Mouse (Mus musculus) natural killer cell, adult 2 months (primary cell): Measurements from ENCODE around the gene Sin3a.

Source experiments
- DNase-seq, 2 experiments: peaks; one replicate each; pipeline ENCODE4 v3.0.0; 2022; ENCODE audit warnings: low spot score in 2 of 2

Sin3a gene

DNA sequence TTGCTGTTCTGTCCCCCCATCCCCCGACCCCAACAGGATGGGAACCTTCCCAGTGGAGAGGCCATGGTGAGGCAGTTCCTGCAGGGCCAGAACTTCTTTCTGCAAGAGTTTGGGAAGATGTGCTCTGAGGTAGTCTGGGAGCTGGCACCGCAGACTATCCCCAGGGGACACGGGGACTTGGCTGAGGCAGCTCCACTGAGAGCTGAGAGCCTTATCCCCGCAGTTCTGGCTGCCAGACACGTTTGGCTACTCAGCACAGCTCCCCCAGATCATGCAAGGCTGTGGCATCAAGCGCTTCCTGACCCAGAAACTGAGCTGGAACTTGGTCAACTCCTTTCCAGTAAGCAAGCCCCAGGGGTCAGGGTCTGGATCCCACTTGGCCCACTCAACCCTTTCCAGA, 65.4 kb downstream of the Sin3a start:
- no peak for DNase-seq

DNA sequence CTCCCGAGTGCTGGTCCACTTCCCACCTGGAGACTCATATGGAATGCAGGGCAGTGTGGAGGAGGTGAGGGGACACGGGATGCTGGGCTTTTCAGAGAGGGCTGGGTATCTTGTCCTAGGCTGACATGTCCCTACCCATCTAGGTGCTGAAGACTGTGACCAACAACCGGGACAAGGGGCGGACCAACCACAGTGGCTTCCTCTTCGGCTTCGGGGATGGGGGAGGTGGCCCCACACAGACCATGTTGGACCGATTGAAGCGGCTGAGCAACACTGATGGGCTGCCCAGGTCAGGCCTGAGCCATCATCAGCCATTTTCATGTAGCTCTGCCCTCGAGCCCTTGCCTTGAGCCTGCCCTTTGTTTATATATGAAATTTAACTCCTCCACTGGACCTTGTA, 65.9 kb downstream of the Sin3a start:
- no peak for DNase-seq

DNA sequence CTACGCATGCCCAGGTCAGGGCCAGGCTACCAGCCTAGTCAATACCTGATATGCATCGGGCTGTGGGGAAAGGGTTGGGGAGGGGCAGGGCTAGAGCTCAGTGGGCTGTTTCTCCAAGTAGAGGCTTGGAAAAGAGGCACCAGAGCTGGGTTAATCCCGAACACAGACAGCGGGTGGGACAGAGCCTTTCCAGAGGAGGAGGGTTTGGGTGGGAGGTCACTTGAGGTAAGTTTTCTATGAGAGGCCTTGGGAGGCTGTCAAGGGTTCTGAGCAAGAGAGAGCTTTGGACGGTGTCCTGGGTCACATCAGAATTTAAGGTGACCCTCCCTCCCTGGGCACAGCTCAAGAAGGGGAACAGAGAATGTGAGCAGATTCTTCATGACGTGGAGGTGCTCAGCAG, 66.7 kb downstream of the Sin3a start:
- DNase-seq = no peak

DNA sequence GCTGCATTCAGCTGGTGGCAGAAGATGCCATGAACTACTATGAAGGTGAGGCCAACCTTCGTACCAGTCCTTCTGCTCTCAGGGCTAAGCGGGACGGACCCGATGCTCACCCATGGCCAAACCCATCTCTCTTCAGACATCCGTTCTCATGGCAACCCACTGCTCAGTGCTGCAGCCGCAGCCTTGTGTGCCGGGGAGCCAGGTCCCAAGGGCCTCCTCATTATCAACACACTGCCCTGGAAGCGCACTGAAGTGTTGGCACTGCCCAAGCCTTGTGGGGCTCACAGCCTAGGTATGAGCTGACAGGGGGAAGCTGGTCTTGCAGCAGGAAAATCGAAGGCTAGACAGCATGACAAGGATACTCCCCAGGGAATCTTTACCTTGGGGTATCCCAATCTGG, 67.3 kb downstream of the Sin3a start:
- no peak for DNase-seq

DNA sequence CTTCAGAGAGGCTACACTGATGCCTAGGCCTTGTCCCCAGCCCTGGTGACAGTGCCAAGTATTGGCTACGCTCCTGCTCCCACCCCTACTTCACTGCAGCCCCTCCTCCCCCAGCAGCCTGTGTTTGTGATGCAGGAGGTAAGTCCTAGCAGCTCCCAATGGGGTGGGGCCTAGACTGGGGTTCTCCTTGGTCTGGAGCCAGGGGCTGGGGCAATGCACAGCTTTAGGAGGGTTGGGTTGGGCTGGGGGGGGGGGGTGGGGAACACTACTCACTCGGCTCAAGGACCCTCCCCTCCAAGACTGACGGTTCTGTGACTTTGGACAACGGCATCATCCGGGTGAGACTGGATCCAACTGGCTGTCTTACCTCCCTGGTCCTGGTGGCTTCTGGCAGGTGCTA, 67.7 kb downstream of the Sin3a start:
- no peak for DNase-seq

DNA sequence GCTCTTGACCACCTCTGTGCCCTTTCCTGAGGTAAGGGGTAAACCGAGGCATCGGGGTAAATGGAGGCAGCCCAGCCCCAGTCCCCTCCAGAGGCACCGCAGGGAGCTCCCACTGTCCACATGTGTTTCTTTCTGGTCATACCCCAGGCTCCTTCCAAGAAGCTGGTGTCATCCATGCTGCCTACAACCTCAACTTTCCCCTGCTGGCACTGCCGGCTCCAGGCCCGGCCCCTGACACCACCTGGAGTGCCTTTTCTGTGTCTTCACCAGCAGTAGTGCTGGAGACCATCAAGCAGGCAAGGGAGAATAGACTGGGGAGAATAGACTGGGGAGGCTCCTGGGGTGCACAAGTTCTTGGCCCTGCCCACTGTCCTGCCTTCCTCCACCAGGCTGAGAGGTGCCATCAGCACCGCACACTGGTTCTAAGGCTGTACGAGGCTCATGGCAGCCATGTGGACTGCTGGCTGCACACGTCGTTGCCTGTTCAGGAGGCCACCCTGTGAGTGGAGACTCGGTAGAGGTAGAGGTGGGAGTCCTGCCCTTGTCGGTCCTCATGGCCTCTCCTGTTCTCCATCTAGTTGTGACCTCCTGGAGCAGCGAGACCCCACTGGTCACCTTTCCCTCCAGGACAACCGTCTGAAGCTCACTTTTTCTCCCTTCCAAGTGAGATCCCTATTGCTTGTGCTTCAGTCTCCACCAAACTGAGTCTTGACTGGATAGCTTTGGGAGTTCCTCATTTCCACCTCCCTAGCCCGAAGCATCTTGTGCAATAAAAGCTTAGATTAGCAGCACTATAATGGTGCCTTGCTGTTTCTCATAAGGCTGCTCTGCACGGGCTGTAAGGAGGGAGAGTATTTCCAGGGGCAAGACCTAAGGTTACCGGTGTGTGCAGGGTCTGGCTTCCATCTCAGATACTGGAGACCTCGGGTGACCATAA, 69.8 kb downstream of the Sin3a start:
- no peak for DNase-seq

DNA sequence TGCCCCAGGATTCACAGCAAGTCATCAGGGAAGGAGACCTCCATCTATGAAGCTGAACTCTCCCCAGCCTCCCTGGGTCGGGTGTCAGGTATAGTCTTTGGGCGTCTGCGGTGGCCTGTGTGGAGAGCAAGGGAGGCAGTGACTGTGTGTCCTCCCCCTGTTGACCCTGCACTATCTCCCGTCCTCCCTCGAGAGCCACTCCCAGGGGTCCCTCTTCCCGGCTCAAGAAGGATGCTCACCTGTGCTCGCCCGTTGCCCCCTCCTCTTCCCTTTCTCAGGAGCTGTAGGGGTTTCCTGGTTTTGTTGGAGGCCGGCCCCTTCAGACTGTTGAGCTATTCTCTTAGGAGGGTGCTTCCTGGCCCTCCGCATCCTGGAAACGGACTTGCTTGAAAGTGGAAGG, 71.4 kb downstream of the Sin3a start:
- DNase-seq = no peak

DNA sequence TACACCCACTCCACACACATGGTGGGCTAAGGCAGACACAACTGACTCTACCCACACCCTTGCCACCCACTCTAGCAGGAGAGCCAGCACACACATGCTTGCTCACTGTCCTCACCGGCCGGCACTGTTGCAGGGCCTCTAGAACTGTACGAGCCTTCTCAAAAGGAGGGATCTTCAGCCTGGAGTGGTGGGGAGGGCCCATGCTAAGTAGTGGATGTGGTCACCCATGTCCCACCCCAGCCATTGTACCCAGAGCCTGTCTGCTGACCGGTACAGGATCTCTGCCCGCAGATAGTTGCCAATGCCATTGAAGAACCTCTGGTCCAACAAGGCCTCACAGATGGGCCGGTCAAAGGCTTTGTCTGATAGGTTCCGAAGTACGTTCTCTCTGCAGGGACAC, 73.0 kb downstream of the Sin3a start:
- no peak for DNase-seq

DNA sequence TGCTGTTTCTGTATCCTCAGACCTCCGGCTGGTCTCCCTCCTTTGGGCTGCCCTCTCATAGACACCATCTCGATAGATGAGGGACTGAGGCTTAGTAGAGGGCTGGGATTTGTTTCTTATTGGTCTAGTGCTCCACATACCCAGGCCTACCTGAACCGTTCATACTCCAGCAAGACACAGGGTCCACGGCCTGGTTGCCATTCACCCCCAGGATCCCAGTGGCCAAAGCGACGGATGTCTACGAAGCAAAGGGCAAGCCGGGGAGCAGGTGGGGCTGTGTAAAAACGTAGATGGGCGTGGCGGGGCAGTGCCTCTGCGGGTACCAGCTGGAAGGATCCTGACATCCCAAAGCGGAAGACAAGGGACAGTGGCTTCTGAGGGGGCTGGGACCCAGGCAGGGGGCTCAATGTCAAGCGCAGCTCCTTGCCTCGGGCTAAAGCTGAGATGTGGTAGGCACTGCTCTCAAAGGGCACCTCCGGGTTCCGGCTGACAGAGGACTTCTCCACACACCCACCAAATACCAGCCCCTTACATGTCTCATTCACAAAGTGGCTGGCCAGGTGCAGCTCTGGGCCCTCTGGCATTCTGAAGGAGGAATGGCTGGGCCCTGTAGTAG, 74.7 kb downstream of the Sin3a start:
- DNase-seq = no peak

DNA sequence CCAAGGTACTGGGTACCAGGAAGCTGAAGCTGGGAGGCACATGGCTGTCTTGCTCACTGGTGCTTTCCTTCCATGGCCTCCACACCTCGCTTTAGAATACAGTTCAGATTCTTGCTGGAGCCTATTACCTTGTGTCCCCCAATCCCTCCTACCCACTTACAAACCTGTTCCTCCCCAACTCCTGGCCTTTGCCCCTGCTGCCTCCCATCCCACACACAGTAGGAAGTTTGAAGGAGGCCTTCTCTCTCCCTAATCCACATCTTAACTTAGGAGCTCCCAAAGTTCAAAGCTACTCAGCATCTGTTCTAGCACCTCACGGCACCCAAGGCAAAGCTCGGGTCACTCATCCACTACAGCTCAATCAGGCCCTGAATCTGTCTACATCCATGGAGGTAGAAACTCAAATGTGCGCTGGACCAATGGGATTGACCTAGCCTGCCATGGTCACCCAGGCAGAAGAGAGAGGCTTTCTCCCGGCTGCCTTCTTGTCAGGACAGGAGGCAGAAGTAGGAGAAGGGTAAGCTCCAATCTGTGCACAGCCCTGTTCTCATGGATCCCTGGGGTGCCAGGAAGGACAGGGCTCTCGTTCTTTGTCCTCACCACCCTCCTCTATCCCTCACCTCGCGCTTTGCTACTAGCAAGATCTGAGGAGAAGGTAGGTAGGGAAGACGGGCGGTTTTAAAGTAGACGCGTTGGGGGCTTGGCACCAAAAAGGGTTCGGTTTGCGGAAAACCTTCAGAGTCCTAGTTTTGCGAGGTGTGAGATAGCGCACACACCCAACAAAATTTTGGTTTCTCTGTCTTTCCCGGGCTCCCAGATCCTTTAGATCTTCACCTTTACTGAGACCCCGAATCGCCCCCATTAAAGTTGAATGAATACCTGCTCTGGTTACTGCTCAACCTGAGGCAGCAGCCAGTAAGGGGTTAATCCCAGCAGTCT, 75.6 kb downstream of the Sin3a start:
- no peak for DNase-seq

DNA sequence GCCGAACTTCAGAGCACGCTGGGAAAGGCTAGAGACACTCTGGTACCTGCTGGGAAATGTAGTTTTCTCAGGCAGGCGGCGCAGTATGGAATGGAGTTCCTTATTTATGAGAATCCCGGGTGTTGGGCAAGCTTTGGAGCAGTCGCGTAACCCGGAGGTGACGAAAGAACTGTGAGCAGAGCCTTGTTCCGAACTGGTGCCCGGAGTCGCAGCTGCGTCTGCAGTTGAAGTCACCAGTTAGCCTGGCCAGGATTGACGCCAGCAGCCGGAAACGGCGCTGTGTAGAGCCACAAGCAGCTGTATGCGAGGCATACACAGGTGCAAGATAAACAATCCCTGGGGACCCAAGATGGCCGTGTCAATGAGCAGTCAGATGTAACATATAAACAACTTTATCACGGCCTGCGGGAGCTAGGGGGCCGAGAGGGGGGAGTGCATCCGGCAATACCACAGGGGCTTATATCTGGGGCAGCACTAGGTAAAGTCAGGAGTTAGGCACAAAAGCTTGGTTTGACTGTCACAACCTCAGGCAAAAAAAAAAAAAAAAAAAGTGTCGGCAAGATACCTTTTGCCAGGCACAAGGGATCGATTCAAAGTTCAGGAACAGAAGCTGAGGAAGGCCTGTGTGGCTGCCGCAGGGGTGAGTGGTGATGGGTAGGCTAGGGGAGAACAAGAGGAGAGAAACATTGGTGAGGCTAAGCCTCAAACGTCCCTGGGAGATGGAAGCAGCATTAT, 76.5 kb downstream of the Sin3a start, which contains the start of gene Neil1:
TSS of gene Neil1 (minus strand) at position 162 of the 735 bp plus-strand sequence.
- DNase-seq = peak; percentile 69 to 90

DNA sequence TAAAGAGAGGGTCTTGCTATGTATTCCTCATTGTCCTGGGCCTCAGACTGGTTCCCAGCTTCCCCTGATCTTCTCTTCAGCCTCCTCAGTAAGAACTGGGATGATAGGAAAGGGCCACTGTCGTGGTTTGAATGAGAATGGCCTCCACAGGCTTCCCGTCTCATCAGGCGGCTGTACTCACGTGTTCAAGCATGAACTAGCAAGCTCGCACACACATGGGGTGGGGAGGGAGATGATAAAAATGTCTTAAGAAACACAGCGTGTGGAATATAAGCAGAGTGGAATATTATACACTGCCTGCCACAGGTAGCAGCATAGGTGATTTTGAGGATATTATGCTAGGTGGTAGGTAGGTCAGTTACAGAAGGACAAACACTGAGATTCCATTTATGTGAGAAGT, 77.2 kb downstream of the Sin3a start:
- DNase-seq = no peak

DNA sequence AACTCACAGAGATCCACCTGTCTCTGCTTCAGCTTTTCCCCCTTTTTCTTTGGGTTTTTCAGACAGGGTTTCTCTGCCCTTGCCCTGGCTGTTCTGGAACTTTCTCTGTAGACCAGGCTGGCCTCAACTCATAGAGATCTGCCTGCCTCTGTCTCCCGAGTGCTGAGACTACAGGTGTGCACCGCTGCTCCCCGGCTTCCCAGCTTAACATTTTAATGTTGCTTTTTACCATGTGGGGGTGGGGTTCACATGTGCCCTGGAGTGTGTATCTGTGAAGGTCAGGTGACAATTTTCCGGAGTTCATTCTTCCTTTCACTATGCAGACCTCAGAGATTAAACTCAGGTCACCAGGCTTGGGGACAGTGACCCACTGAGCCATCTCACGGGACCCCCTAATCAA, 78.4 kb downstream of the Sin3a start:
- no peak for DNase-seq

DNA sequence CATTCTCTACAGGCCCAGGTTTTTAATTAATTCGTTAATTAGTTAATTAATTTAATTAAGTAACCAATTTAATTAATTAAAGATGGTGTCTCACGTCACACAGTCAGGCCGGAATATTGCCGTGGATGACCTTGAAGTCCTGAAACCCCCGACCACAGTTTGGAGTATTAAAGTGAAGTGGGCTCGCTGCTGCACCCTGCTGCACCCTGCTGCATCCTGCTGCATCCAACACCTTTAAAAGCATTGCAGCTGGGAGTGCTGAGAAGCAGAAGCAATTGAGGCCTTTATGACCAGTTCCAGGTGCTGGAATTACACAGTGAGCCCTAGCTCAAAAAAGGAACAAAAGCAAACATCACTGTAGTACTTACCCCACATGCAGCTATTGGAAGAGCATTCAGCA, 80.5 kb downstream of the Sin3a start:
- DNase-seq = no peak

DNA sequence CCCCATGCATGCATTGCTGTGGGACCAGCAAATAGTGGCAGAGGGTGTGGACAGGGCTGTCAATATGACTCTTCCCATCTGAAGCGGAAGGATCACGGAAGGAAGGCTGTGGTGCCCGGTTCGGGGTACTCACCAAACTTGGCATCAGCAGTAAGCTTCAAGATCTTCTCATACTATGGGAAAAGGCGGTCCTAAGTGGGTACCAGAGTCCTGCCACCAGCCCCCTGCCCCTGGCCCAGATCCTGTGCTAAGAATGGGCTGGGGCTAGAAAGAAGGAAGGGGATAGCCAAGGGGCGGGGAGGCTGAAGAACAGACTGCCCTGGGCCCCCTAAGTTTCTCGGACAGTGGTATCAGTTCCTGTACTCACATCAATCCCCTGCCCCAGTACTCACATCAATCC, 84.5 kb downstream of the Sin3a start:
- no peak for DNase-seq

DNA sequence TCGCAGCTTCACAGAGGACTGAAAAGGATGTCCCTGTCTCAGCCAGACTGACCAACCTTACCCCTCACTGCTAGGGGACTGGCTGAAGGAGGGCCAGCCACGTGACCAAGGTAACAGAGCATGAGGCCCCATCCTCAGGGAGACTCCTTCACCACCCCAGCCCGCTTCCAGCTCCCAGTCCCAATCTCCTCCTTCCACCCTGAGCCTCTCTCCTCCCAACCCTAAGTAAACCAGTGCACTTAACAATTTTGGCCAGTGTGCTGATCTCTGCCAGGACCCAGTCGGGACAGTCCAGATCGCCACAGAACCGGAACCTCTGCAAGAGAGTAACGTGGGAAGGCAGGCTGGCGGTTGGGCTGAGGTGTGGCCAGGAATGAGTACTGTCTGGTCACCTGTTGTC, 85.0 kb downstream of the Sin3a start:
- no peak for DNase-seq

DNA sequence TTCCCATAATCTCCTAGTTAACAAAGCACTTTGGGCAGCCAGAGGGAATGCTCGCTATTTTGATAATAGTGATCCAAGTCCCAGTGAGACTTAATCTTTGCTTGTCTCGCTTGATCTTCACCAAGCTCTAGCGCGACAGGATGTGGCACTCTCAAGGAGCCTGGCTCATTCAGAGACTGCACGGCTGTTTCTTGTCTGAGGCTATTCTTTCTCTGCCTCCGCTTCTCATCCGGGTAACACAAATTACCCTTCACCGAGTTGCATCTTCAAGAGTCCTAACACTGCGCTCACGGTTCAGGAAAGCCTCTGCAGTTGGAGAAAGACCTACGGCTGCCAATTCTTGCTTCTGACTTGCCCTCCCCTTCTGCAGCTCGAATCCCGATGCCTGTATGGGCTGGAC, 85.7 kb downstream of the Sin3a start:
- no peak for DNase-seq

DNA sequence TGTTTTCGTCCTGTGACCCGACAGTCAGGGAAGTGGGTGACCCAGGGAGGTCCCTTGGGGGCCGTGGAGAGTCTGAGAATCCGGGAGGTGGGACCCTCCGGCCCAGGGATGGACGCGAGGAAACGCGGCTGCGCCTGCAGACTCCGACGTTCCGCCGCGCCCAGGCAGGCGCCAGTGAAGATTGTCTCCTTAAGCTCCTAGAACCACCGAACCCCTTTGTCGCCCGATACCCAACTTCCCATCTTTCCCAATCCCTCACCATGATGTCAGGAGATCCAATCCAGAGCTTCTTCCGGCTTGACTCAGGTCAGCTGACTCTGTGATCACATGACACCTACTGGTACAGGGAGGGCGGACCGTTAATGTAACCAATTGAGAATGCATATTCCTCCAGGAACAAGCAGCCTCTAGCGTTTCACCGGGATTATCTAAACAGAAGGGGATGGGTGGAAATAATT, 86.2 kb downstream of the Sin3a start, which contains the start of gene Commd4:
TSS of gene Commd4 (minus strand) at position 319 of the 458 bp plus-strand sequence.
- peak; percentile 74 to 80 for DNase-seq

DNA sequence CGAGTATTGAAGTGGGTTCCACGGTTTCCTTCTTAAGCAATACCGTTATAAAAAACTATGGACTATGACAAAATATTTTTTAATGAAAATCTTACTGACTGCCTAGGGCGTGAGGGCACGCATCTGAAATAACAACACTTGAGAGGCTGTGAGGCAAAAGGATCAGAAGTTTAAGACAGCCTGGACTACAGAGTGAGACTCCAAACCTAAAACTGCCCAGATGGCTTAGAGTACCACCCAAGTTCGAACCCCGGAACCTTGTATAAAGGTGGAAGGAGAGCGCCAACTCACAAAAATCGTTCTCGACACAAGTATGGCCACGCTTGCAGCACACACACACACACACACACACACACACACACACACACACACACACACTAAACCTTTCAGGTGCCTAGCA, 86.7 kb downstream of the Sin3a start:
- DNase-seq = no peak

DNA sequence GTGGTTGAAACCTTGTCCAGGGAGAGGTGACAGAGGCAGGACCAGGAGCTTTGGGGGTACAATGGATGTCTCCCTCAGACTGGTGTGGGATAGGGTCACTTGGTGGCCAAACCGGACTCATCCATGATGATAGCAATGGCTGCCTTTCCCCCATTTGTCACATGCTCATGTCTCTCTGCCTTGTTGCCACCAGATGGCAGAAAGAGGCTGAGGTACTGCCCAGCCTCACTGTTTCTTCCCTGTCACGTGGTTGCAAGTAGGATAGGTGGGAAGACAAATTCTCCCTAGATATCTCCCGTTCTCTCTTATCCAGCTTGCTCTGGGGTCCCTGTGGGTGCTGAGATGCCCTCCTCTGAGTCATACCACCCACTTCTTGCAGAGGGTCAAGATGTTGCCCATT, 90.7 kb downstream of the Sin3a start:
- no peak for DNase-seq

DNA sequence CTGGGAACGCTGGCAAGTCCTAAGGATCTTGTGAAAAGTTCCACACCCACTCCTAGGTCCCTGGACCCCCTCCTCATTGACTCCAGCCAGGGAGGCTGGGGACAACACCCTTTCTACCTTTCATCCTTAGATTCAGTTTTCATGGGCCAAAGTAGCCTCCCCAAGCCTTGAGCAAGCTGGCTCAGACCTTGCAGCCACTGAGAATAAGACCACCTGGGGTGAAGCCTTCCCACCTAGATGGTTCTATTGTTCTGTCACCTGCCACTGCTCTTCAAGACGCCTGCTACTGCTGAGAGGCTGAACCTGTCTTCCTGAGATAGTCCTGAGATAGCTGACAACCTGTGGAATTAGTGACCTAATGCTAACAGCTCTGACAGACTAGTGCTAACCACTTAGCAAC, 91.3 kb downstream of the Sin3a start:
- DNase-seq = no peak
